Mouse (Mus musculus) adrenal gland, postnatal 36 days (tissue): Measurements from ENCODE around the gene Nrxn3. TPM values are rescaled to one million over a fixed set of nuclear protein-coding genes. Genes with fewer than 3 reads are reported as not detected.

ENCODE experiments used
- DNase-seq, 2 experiments: peaks; one replicate each; pipeline ENCODE4 v3.0.0; 2021; ENCODE audit warnings: mixed read lengths in 1 of 2
- total RNA-seq, 2 experiments: library from RNA; stranded (reverse); gene quantifications; 2 replicates each; pipeline ENCODE4 v1.2.3; 2021

Gene Nrxn3
- total RNA-seq, 2 experiments from 2014 or later = 0.20 TPM; not detected in 1

DNA sequence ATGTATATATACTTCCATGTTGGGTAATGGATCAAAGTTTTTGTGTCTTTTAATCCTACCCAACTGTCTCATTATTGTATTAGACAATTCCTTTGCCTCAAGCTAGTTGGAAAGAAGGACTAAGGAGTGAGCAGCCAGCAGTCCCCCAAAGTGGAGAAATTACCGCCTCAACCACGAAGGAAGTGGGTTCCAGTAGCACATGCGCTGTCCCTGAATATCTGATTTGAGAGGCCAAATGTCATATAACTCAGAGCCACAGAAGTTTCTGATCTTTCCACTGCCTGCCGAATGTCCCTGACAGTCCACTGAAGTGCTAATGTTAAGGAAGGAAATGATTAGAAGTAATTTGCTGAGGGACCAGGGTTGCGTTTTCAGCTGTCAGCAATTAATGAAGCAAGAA lies 1223.8 kb downstream of the Nrxn3 start:
- DNase-seq = no peak

DNA sequence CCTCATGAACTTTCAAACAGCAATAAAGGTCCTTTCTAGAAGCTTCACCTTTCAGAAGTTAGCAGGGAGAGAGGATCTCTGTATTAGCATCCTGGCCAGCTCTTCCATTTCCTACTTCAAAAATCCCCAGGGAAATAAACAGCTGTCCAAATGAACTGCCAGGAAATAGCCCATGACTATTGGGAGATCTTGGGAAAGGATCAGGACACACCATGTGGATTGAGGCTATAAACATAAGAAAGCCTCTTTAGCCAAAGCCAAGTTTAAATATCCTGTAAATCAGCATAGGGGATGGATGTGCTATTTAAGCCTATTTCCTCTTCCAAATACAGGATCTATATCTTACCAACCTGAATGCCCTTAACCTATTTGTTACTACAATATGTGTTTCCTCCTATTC lies 1230.6 kb downstream of the Nrxn3 start:
- no peak for DNase-seq

DNA sequence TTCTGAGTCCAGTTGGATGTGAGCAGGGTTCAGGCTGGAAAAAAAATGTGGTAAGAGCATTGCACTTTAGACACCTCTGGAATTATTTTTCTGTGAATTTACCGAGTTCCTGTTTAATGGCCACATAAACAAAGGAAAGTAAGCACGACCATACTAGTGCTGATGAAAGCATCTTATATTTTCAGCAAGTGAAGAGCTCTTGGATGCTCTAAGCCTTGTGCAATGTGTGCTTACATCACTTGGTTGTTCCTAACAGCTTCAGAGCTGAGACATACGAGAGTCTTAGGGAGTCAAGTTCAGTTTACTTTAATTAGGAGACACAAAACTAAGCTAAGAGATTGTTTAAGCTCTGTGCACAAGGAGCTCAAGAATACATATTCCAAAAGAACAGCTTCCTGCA lies 1231.0 kb downstream of the Nrxn3 start:
- no peak for DNase-seq

DNA sequence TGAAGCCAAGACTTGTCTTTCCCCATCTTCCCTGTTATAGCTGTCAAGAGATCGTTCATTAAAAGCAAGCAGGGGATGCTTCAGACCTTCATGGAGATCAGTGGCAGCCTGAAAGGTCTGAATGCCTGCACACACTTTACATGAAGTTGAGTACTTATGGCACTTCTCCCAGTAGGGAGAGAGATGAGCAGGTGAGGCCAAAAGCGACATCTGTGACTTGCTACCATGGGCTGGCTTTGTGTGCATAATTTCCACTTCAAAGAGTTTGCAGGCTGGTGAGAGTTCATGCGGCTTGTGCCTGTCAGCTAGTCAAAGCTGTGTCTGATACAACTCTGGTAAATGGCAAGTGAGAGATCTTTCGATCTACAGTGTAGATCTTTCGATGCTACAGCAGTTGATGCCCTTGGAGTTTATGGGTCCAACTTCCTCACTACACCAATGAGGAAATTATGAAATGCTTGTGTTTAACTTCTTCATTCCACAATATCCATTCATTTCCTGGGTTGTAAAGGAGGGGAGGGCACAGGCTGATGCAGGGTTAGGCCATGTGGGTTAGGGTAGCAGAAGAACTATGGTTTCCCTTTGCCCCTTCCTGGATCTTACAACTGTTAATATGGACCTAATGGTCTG lies 1231.9 kb downstream of the Nrxn3 start:
- no peak for DNase-seq

DNA sequence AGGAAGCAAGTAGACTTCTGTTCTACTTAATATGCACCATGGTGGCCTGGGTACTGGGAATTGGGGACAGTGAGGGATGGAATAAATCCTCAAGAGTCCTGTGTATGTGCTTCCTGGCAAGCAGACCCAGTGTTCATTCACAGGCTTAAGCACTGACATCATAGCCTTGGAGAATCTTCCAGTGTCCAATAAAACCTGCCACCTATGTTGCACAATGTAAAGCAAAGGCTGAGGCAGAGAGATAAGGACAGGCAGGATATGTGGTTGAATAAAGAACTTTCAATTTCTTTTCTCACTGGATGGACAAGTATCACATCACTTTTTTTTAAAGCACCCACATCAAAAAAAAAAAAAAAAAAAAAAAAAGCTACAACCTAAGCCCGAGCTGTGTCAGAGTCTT lies 1240.4 kb downstream of the Nrxn3 start:
- no peak for DNase-seq

DNA sequence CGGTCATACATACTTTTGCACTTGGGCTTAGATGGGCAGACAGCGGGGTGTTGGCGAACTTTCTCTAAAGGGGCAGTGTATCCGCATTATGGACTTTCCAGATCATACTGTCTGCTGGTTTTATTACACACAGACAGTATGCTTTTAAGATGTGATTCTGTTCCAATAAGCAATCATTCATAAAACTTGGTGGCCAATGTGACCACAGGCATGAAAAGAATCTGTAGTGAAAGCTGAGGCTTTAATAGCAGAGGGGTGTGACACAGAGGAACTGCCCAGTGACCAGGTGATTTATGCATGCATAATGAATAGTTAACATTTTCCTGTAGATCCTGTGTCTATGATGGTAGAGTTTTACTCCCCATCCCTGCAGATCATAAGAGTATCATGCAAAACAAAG lies 1254.0 kb downstream of the Nrxn3 start:
- DNase-seq = no peak

DNA sequence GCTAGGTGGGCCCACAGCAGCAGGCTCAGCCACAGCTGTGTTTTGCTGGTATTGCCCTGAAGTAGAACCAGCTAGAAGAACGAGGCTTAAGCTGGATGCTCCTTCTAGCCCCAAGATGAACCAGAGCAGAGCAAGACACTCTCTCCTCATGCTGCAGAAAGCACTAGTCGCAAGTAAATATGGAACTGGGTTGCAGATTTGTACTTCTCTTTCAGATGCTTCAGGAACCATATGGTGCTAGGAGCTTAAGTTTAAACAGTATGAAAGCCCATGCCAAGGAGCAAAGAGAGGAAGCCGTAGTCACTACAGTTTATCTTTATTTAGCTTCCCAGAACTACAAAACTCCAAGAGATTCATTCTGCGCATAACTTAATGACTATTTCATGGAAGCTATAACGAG lies 1254.8 kb downstream of the Nrxn3 start:
- DNase-seq = no peak

DNA sequence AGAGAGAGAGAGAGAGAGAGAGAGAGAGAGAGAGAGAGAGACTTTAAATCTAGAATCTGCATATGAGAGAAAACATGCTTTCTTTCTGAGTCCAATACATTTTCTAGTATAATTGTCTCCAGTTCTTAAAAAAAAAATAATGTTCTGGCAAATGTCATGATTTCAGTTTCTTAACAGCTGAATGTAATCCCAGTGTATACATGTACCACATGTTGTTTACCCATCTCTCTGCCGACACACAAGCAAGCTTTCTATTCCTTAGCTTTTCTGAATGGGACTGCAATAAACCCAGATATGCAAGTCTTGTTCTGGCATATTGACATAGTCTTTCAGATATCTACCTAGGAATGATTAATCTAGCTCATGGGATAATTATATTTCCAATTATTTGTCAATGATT lies 1256.5 kb downstream of the Nrxn3 start:
- DNase-seq = no peak

DNA sequence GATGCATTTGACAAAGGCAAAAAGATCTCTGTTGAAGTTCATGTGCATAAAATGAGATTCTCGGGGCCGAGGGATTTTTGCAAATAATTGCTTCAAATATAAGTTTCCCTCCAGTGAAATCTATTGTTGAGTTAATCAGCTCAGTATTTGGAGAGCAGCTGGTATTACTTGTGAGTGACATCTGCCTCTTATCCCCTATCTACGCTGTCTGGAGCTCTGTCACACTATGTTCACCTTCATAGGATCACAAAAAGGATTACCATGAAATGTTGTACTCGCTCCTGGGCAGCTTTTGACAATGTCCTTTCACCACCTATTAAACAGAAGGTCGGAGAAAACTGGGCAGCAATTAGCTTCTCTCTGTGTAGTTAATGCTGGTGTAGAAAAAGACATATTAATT lies 1259.8 kb downstream of the Nrxn3 start:
- no peak for DNase-seq

DNA sequence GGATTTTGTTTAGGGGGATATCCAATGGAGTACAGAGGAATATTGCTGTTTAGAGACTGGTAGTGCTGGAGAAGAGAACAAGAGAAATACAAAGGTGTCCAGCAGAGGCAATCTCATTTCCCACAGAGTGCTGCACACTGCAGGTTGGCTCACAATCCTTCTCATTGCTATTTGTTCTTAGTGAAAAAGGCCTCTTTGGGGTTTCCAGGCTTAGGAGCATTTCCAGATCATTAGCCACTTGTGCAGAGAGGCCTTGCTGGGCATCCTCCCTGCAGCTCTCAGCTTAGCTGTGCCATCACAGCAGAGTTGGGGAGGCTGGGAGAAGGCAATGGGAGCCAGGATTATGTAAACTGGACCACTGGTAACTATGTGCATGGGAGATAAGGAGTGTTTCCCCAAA lies 1260.7 kb downstream of the Nrxn3 start:
- no peak for DNase-seq

DNA sequence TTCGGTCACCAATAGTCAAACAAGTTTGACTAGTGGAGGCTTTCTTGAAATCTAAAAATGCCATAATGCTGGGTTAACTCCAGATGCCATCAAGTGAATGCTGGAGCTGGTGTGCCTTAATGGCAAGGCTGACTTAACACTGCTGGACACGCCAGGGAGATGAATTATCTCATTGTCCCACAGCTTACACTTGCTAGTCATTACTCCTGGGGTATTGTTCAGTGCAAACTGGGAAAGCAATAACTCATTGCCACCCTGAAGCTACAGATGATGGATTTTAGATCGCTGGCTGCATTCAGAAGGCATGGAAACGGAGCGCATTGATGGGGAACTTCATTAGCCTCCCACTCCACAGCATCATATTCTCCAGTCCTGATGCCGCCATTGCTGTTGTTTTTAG lies 1263.5 kb downstream of the Nrxn3 start:
- no peak for DNase-seq

DNA sequence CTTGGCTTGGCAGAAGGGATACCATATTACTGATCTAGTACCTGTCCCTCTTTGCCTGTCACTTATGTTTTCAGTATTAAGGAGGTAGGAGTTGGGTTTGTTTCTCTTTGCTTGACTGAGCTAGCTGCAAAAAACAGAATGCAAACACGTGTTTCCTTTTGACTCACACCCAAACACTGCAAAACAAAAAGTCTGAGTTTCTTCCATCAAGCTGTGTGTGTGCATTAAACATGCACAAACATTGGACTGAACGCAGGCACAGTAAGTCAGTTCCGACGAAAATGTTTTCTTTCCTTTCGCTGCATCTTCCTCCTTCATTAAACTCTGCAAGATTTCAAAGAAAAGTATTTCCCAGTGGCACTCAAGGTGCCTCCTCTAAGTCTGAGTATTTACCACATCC lies 1270.6 kb downstream of the Nrxn3 start:
- DNase-seq = no peak

DNA sequence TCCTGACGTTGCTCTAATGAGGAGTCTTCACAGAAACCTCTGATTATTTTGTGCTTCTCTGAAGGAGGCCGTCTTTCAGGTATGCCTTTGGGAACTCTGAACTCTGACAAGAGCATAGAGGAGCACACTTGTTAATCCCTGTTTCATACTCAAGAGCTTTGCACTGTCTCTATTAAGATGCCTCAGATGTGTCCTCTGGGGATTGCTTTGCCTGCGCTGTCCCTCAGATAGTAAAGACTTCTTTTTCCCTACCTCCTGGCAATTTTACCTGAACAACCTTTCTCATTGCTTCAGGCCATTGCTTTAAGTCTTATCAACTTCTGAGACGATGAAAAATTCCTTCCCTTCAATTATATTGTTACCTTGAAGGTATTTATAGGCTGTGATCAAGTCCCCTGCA lies 1272.7 kb downstream of the Nrxn3 start:
- no peak for DNase-seq

DNA sequence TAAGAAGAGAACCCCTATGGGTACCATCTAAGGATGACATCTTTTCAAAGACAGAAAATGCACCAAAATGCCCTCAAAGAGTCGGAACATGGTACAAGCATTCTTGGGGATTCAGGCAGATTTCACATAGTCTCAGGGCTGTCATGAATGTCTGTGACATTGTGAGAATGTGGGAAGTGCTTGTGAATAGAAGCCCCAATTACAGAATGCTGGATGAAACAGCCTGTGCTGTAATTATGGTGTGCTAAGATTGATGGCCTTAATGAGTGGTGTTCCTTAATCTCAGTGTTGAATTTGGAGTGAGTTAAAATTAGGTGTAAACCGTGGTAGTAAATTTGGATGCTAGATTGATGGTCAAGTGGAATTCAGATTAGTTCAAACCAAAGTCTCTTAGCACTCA lies 1287.6 kb downstream of the Nrxn3 start:
- no peak for DNase-seq

DNA sequence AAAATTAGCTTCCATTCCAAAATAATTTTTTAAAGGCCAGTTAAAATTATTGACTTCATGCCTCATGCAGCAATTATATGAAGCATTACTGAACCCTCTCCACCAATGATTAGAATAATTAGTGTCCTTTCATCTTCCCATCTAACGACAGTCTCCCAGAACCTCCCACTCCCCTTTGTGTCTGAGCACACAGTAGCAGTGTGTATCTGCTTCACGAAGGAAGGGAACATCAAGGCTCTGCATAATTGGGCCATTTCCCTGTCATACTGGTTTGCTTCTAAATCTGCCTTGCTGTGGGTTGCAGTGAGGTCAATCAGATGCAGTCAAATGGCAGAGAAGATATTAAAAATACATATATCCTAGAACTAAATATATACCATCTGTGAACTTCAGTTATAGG lies 1291.3 kb downstream of the Nrxn3 start:
- no peak for DNase-seq

DNA sequence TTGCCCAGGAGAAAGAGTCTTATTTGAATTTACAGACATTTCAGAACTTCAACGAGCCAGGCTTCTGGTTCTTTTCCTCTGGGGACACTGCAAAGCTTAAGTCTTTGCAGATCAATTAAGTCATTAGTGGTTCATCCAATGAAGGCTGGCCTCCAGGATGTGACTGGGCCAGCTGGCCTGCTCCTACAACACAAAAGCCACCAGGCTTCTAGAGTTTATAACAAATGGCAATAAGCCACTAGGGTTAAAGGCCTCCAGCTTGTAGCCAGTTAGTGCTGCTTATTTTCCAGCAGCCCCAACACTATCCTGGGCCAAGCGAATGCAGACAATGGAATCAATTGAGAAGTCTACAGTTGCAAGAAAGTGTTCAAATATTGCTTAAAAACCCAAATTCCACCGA lies 1304.3 kb downstream of the Nrxn3 start:
- peak; percentile 2 to 4 for DNase-seq

DNA sequence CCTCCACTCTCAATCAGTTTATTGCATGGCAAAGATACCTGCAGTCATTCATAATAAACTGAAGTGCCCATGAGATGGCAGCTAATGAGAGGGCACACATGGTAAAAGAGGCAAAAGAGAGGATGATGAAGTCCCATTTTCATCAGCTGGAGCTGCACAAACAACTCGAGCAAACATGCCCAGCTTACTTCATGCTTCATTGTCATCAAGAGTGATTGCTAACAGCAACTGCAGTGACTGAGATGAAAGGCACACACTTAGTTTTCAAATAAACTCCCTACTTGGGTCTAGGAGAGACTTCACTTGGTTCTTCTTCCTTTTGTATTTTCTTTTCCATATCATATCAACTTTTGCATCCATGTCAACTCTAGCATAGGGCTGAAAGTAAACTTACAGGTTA lies 1318.4 kb downstream of the Nrxn3 start:
- DNase-seq = no peak

DNA sequence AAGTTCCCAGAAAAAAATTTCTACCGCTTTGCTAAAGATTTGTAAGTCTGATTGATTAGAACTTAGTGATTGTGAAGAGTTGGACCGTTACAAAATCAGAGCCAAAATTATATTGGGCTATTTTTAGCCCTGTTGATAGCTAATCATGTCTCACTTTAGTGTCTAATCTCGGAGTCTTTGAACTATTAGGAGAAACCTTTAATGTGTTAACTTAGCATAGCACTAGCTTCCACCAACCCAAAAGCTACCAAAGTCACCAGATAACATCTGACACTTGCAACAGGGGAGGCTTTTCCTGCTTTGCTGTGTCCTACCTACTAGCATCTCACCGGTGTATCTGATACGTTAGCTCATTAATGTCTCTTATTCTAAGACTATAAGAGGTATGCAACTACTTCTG lies 1333.6 kb downstream of the Nrxn3 start:
- no peak for DNase-seq

DNA sequence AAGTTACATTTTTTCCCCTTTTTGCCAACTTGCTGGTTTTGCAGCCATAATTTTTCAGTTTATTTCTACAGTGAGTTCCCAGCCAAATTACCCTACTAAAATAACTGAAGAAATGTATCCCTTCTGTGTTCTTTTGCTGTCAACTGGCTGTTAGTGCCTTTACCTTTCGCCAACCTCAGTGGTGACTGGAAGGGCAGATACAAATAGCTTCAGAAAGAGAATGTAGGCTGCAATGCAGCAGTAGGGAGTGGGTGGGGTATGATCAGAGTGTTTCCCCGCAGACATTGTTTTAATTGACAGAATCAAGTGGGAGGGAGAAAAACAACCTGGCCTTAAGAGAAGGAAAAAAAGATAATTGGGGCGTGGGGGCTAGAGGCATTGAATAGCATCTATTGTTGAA lies 1337.1 kb downstream of the Nrxn3 start:
- DNase-seq = no peak

DNA sequence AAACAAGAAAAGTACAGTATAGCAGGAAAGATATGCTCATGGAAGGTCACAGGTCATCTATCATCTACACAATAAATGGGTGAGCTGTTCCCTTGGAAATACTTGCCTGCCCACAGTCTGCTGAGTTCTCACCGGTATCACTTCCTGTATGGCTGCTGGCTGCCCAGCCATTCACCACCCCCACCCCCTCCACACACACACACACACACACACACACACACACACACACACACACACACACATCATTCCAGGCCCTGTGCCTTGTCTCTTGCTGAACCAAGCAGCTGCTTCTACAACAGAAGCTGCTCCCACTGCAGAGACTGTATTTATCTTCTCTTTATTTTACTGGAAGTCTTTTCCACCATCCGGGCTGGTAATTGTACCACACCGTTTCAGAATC lies 1338.6 kb downstream of the Nrxn3 start:
- no peak for DNase-seq

DNA sequence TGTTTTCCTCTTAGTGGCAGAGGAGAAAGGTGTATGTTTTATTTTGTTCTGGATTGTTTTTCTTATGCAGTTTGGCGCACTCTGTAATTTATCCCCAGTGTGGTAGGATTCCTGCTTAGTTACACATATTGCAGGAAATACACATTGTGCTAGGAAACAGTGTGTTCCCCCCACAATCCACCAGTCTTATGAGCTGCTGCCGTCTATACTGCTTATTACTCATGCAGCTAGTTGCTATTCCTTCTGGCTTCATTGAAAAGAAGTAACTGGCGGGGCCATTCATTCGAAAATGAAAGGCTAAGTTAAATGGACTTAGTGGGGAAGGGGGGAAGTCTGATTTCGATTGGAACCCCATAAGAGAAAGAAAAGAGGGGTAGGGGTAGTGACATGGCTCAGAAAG lies 1339.5 kb downstream of the Nrxn3 start:
- DNase-seq = no peak

DNA sequence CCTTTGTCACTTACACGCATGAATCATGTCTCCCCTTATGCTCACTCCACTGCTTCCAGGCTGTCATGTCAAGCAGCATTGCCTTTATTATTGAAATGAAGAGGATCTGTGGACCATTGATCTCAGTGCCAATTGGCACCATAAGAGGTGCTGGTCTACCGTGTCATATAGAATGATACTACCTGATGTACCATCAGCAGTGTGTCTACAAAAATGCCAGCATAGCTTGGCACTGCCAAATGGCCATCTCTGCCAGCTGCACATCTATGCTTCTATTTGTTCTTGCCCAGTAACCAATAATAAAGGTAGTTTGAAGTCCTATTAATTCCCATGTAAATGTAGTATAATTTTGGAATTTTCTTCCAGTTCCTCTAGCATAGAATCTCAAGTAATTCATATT lies 1340.8 kb downstream of the Nrxn3 start:
- no peak for DNase-seq

DNA sequence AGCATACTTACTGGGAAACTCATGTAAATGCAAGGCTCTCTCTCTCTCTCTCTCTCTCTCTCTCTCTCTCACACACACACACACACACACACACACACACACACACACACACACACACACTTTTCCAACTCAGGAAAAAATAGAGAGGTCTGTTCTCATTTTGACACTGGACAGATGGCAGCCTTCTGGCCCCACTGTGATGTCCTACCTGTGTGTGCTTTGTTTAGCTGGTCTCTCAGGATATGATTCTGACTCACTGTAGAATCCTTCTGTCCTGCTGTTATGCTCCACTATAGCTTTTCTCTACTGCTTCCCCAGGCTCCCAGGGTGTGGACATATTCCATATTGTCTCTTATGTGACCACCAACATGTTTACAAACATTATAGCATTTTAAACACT lies 1363.2 kb downstream of the Nrxn3 start:
- DNase-seq = no peak

DNA sequence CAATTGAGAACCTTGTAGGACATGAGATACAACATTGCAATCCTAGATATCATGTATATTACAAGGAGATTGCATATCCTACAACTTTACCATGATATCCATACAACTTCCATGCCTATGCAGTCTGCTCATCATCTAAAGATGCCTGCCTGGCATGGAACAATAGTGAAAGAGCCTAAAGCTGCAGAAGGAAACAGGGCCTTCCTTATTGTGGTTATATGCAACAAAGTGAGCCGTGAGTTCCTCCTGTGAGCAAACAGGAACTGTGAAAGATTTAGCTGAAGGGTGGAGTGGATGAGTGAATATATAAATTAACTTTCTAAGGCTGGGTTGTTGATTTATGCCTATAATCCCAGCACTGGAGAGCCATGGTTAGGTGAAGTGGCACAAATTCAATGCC lies 1373.1 kb downstream of the Nrxn3 start:
- DNase-seq = no peak

DNA sequence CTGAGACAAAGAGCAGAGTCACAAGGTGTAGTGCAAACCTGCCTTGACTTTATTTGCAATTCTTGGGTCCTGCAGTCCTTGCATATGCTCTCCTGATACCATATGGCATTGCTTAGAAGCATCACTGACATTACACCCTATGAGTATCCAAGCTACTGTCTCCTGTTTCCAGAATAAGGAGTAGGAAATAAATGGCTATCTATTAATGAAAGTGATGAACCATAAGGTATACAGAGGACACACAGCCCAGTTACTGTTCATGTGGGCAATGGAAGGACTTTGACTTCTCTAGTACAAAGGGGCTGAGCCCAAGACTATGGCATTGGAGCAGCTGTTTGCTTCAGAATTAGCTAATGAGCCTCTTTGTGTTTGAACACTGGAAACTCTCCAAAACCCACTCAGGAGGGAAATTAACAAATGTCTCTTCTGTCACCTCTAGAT lies 1390.7 kb downstream of the Nrxn3 start:
- no peak for DNase-seq
